Mouse (Mus musculus): ENCODE measurements around the gene Crybb3.

Crybb3 gene

DNA sequence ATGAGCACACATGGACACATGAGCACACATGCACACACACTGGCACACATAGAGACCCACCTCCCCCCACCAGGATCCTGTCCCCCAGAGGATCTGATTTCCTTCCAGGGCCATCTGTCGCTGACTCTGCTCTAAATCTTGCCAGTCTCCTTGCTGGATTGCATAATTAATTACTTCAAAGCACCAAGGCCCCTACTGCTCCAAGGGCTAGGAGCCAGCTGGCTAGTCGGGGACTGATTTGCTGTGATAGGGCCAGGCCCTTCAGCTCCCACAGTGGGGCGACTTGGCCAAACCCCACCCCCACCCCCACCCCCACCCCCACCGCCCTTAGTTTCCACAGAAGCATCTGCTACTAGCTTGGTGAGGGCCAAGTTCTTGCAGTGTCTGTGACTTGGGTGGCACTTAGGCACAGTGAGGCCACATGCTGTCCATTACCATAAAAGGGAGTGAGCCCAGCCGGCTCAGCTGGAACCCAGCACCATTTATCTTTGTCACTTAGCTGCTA is 39.8 kb downstream of the Crybb3 start:
- peak; percentile 86 for DNase-seq

DNA sequence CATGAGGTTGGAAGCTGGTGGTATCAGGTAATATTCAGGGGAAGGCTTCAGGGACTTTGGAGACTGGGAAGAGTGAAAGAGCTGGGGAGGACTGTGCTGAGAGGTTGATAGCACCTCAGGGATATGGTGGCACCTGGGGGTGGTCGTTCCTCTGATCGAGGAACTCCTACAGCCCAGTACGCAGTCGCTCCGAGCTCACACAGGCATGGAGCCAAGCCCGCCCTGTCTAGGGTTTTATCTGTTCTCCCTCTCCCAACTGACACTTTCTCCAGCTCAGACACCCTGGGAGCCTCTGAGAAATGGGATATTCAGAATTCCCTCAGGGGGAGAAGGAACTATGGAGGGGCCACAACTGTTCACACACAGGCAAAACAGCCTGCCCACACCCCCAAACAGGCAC is 40.6 kb downstream of the Crybb3 start:
- DNase-seq, result no peak

DNA sequence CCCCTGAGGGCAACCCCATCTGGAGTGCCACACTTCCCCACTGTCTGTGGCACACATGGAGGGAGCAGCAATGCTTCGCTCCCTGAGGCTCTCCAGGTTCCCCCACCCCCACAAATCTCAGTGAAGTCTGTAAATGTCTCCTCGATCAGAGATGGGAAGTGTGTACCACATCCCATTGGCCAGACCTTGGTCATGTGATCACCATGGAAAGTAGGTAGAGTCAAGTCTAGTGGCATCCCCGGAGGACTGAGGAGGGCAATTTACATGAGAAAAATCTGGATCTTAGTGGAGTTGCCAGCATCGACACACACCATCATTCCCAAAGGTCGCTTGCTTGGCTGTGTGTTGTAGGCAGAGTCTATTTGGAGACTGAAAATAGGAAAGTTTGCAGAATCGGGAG is 42.8 kb downstream of the Crybb3 start:
- no peak for DNase-seq

DNA sequence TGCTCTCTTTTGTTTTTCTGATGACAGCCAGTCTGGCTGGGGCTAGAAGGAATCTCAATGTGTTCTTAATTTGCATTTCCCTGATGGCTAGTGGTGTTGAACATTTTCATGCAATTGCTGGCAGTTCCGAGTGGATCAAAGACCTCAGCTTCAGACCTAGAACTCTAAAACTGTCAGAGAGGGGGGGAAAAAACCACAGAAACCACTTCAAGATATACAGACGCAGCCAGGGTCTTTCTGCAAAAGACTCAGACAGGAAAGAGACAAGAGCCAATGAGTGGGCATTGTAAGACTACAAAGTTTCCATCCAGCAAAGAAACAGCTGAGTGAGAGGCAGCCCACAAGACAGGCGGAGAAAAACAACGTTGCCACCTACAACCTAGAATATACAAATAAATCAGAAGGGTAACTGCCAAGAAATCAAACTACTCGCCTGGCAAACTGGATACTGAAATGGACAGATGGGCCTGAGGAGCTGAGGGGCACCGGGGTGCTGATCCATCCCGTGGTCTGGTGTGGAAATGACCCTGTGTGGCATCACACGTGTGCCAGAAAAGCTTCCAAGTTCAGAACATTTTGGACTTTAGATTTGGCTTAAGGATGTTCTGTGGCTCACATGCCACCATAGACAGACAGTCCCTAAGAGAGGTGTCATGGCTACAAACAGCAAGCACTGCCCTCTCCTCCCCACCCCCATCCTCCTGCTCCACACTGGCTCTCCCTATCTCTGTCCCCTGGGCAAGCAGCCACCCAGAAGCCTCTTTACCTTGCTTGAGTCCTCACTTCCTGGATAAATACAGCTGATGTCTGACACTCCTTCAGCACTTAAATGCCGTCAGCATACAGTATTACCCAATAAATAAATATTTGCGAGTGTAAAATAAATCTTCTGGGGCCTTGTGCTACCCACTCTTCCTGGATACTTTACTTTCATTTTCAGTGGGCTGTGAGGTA is 46.0 kb downstream of the Crybb3 start:
- DNase-seq, result no peak

DNA sequence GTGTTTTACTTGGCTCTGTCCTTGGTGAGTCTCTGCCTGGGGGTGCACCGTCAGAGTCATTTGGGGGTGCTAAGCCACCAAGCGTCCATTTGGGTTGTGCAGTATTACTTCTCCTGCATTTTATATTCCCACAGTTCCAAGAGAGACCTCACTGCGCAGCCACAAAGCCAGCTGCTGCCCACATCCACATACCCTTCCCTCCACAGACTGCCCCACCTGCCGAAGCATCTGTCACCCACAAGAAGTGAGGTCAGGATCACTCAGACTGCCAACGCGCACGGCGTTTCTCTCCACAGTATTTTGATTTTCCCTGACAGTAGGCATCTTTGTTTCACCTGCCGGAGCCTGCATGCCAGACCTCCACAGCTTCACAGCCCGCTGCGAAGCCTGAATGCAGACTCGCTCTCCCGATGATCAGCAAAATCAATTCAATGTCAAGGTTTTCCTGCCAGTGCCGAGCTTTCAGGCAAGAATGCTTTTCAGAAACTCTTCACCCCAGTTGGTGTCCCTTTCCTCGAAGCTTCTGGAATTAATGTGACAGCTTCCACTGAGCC is 50.1 kb downstream of the Crybb3 start:
- DNase-seq, result no peak

DNA sequence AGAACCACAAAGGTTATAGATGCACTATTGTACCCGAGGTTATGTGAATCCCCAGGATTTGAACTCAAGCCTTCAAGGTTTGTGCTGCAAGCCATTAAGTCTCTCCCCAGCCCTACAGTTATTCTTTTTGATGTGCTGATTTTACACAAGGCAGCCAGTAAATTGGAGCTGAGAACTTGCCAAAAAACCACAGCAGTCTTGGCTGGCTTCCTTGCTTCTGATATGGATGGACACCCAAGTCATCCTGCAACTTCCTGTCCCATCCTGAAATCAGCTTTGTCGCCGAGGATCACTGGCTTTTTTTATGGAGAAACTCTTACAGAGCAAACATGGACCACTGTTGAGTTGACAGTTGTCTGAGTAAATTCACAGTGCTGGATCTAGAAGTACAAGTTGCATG is 51.3 kb downstream of the Crybb3 start:
- DNase-seq, result no peak

DNA sequence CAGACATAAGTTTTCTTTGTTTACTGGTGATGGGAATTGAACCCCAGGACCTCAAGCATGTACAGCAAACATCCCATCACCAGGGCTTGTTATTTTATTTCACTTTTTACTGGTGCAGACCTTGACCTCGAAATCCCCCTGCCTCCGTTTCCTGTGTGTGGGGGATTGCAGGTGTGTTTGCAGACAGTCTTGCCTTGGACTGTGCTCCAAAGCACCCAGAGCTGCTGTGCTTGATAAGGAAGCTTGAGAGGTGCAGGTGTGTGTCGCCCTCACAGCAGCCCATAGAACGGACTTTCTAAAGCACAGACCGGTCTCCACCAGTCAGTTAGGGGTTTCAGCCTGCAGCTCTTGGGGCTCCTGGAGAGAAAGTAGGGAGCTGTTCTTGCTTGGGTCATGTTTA is 54.7 kb downstream of the Crybb3 start:
- DNase-seq, result no peak
